Mouse (Mus musculus) liver, embryonic 16.5 days (tissue): ENCODE measurements around the gene Prtg. TPM values are rescaled to one million over a fixed set of nuclear protein-coding genes. Genes with fewer than 3 reads are reported as not detected.

ENCODE experiments used
- ATAC-seq: fragments of 200-750 bp; cut with Nextera tagmentation; 2 replicates; pipeline ENCODE4 v1.8.0; 2017; ENCODE audit warnings: low read depth, mild to moderate bottlenecking, moderate number of reproducible peaks, moderate library complexity
- H3K27ac ChIP-seq: fragments of 300-500 bp; sonication (generic); 2 replicates; pipeline ENCODE4 v1.5.1; 2014; ENCODE audit warnings: mild to moderate bottlenecking, low read length
- H3K27me3 ChIP-seq: fragments of 300-500 bp; sonication (generic); 2 replicates; pipeline ENCODE4 v1.6.1; 2014; ENCODE audit warnings: low read depth, low read length, mixed read lengths; ENCODE audit not compliant: control insufficient read depth, insufficient read depth
- H3K36me3 ChIP-seq: fragments of 300-500 bp; sonication (generic); 2 replicates; pipeline ENCODE4 v1.6.1; 2014; ENCODE audit warnings: mild to moderate bottlenecking; ENCODE audit not compliant: control insufficient read depth, insufficient read depth
- H3K4me1 ChIP-seq: fragments of 300-500 bp; sonication (generic); 2 replicates; pipeline ENCODE4 v1.6.1; 2014; ENCODE audit warnings: low read depth, low read length, mixed read lengths; ENCODE audit not compliant: control insufficient read depth
- H3K4me2 ChIP-seq: fragments of 300-500 bp; sonication (generic); 2 replicates; pipeline ENCODE4 v1.6.1; 2014; ENCODE audit warnings: low read depth, low read length, mixed read lengths
- H3K4me3 ChIP-seq: fragments of 300-500 bp; sonication (generic); 2 replicates; pipeline ENCODE4 v1.5.1; 2014; ENCODE audit warnings: low read depth, mild to moderate bottlenecking, low read length
- H3K9ac ChIP-seq: fragments of 300-500 bp; sonication (generic); 2 replicates; pipeline ENCODE4 v1.6.1; 2014; ENCODE audit warnings: low read depth, low read length
- H3K9me3 ChIP-seq: fragments of 300-500 bp; sonication (generic); replicated peaks from 2 replicates; pipeline ENCODE4 v1.6.1; 2016; ENCODE audit warnings: low read length; ENCODE audit not compliant: control insufficient read depth
- WGBS: fragments of 180-500 bp; shearing (Covaris S2); extraction: QIAGEN DNeasy Blood & Tissue Kit; methylation state at CpG from one replicate; pipeline ENCODE4 v1.1.7; 2014; ENCODE audit not compliant: insufficient replicate concordance; 5-methylcytosine and 5-hydroxymethylcytosine counted together
- polyA plus RNA-seq: library from polyadenylated mRNA; unstranded; fragments of >200 nt; fragmentation: Nextera tagmentation; extraction: Ambion mirVana; gene quantifications from 2 replicates; pipeline ENCODE4 v1.2.1, GENCODE M21; 2015

Gene Prtg
- polyA plus RNA-seq, 1 experiment from 2014 or later: 0.26 TPM

DNA sequence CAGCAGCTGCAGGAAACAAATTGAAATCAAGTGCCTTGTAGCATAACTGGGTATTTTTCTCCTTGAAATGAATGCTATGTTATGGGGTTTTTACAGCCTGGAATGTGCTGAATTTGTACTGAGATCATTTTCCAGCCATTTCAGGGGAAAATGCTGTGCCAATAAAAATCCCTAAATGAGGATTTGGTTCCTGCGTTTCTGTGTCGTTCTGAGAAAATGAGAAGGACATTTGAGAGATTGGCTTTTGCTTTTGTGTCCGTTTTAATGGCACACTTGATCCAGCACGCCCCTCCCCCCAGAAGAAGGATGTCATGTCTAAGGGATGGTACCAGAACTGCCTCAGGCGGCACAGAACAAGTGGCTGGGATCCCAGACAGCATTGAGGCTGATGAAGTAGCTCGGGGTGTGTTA is 100.0 kb downstream of the Prtg start:
- H3K4me2 ChIP-seq: no peak overlapping the region
- H3K36me3 ChIP-seq: no peaks in the 10 kb centered on the region
- no peak for ATAC-seq
- no peaks in the 10 kb centered on the region for H3K27me3 ChIP-seq
- H3K4me3 ChIP-seq: no peak overlapping the region
- peaks cover 6% of the 10 kb centered on the region for H3K4me1 ChIP-seq
- 55% methylated on average over 6 of the region's 6 CpGs for WGBS
- no peaks in the 10 kb centered on the region for H3K9me3 ChIP-seq
- H3K9ac ChIP-seq: no peak overlapping the region
- H3K27ac ChIP-seq: no peak overlapping the region

DNA sequence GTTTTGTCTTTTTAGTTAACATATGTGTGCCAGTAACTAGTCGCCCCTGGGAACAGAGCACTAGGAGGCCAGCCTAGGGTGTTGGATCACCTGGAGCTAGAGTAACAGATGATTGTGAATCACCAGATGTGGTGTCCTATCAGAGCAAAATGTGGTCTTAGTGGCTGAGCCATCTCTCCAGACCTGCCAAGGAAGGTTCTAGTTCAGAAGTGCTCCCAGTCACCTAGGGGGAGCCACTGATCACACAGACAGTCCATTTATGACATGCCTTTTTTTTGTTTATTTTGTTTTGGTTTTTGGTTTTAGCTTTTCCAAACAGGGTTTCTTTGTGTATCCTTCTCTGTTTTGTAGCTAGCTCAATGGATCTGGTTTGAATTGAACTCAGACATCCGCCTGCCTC is 104.7 kb downstream of the Prtg start:
- no peaks in the 10 kb centered on the region for H3K9me3 ChIP-seq
- no peaks in the 10 kb centered on the region for H3K4me1 ChIP-seq
- no peak for ATAC-seq
- H3K27me3 ChIP-seq: no peaks in the 10 kb centered on the region
- no peak overlapping the region for H3K4me3 ChIP-seq
- H3K4me2 ChIP-seq: no peak overlapping the region
- H3K36me3 ChIP-seq: no peaks in the 10 kb centered on the region
- H3K9ac ChIP-seq: no peak overlapping the region
- H3K27ac ChIP-seq: no peak overlapping the region
- 69% methylated on average over 2 of the region's 2 CpGs for WGBS

DNA sequence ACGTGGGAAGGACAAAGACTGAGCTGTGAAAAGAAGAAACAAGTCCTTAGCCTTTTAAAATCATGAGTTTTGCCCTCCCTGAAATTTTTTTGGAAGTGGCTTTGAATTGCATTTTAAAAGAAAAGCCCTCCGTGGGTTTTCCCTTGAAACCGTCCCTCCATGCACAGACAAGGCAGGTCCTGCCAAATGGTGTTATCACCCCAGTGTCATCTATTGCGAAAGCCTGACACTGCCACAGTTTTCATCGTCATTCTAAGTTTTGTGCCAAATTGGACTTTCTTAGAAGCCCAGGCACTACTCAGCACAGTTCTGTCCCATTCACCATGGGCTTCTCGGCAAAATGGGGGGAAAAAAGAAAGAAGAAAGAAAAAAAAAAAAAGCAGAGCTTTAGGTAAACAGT is 106.9 kb downstream of the Prtg start:
- 37% methylated on average over 6 of the region's 6 CpGs for WGBS
- no peaks in the 10 kb centered on the region for H3K27me3 ChIP-seq
- no peak overlapping the region for H3K27ac ChIP-seq
- no peaks in the 10 kb centered on the region for H3K4me1 ChIP-seq
- no peak overlapping the region for H3K9ac ChIP-seq
- H3K9me3 ChIP-seq: no peaks in the 10 kb centered on the region
- ATAC-seq: no peak
- H3K4me3 ChIP-seq: no peak overlapping the region
- H3K4me2 ChIP-seq: no peak overlapping the region
- H3K36me3 ChIP-seq: no peaks in the 10 kb centered on the region

DNA sequence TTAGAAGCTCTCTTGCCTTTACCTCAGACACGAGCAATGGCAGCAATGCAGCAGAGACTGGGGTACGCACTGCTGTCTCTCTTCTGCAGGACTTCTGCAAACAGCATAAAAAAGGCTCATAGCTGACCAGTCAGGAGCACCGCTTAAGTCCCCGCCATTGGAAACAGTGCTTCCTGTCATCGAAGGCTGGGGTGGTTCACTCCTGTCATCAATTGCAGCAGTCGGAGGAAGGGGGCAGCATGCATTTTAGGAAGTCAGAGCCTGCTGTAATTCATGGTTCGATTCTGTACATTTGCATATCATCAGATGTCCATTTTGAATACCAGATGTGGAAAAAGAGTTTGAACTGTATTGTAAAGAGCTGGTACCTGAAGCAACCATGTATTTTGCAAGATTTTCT is 109.1 kb downstream of the Prtg start:
- WGBS: 24% methylated on average over 7 of the region's 7 CpGs

DNA sequence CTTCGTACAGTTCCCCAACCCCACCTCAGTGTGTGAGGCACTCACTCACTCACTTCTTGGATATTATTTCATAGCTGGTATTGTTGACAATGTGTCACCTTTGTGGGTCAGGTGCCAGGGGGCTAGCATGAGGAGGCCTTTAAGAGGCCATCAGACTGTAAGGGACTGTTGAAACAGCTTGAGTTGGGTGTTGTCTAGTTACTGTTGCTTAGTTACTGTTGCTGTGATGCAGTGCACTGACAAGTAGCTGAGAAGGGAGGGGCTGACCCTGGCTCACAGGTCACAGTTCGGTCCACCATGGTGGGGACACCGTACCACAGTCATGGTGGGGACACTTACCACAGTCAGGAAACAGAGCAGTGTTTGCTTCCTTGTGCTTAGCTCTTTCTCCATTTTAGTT is 116.4 kb downstream of the Prtg start:
- 50% methylated on average over 3 of the region's 3 CpGs for WGBS
- no peak overlapping the region for H3K27ac ChIP-seq
- H3K4me1 ChIP-seq: no peaks in the 10 kb centered on the region
- H3K36me3 ChIP-seq: no peaks in the 10 kb centered on the region
- H3K4me2 ChIP-seq: no peak overlapping the region
- H3K9me3 ChIP-seq: no peaks in the 10 kb centered on the region
- H3K27me3 ChIP-seq: peaks cover 41% of the 10 kb centered on the region
- H3K4me3 ChIP-seq: no peak overlapping the region
- ATAC-seq: no peak
- H3K9ac ChIP-seq: no peak overlapping the region

More for the DNA sequence above, 109.1 kb downstream of the Prtg start:
- ATAC-seq: no peak
- H3K36me3 ChIP-seq: no peaks in the 10 kb centered on the region
- H3K4me2 ChIP-seq: no peak overlapping the region
- no peak overlapping the region for H3K9ac ChIP-seq
- H3K4me3 ChIP-seq: no peak overlapping the region
- no peaks in the 10 kb centered on the region for H3K4me1 ChIP-seq
- no peaks in the 10 kb centered on the region for H3K27me3 ChIP-seq
- no peaks in the 10 kb centered on the region for H3K9me3 ChIP-seq
- no peak overlapping the region for H3K27ac ChIP-seq

DNA sequence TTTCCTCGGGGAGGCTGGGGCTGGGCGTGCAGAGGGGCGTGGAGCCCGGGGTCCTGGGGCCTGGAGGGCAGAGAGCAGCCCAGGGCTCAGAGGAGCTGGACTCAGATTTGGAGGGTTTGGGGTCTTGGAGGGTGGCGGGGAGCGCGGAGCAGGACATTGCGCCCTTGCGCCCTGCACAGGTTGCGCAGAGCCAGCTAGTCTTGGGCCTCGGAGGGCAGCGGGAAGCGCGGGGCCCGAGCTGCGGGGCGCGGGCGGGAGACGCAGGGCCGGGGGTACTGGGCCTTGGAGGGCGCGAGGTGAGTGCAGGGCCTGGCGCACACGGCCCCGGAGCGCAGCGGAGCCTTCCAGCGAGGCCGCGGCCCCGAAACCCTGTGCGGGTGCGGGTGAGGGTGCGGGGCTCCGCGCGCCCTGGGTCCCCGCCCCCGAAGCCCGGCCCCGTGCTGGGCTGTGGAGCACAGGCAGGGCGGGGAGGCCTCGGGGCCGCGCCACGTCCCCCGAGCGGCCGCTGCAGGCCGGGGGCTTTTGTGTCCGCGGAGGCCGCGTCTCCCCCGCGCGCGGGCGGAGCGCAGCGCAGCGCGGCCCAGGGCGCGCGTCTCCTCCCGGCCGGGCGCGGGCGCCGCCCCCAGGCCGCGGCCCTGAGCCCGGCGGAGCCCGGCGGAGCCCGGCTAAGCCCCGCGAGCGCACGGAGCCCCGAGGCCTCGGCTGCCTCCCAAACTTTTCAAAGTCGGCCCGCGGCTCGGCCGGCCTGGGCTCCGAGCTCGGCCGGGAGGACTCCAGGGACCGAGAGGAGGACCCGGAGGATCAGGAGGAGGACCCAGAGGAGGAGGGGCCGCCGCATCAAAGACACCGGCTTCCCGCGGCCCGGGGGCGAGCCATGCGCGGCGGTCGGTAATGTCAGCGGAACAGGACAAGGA is 118.6 kb downstream of the Prtg start, which contains the start of gene Pygo1:
Gene Pygo1 (plus strand): TSS at position 625 of the 914 bp plus-strand sequence.
- H3K27me3 ChIP-seq: peaks cover 43% of the 10 kb centered on the region
- H3K4me3 ChIP-seq: peak within 1 kb of the TSS; percentile 54
- H3K4me2 ChIP-seq: peak within 1 kb of the TSS; percentile 61
- WGBS: under 1% methylated on average over 101 of the region's 108 CpGs
- H3K36me3 ChIP-seq: no peaks in the 10 kb centered on the region
- no peaks in the 10 kb centered on the region for H3K4me1 ChIP-seq
- H3K27ac ChIP-seq: no peak within 1 kb of the TSS
- no peaks in the 10 kb centered on the region for H3K9me3 ChIP-seq
- peak; percentile 47; the same call in 1 of the 2 replicates for ATAC-seq
- H3K9ac ChIP-seq: peak within 1 kb of the TSS; percentile 19

DNA sequence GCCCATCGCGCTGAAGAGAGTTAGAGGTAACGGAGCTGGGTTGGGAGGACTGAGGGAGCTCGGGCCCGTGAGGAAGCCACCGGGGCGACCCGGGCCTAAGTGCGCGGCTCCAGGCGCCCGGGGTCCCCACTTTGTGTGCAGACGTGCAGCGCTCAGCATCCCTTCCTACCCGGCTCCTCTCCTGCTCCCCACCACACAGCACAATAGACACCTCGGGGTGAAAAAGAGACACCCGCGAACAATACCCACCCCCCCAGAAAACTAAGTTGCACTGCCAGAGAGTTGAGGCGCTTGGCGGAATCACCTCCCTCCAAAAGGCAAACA is 119.2 kb downstream of the Prtg start:
- no peak for ATAC-seq
- H3K4me1 ChIP-seq: no peaks in the 10 kb centered on the region
- H3K36me3 ChIP-seq: no peaks in the 10 kb centered on the region
- H3K27me3 ChIP-seq: peaks cover 43% of the 10 kb centered on the region
- peak overlapping the region; percentile 61 for H3K4me2 ChIP-seq
- no peaks in the 10 kb centered on the region for H3K9me3 ChIP-seq
- peak overlapping the region; percentile 54 for H3K4me3 ChIP-seq
- 4% methylated on average over 20 of the region's 20 CpGs for whole genome bisulfite sequencing
- no peak overlapping the region for H3K27ac ChIP-seq
- peak overlapping the region; percentile 19 for H3K9ac ChIP-seq

DNA sequence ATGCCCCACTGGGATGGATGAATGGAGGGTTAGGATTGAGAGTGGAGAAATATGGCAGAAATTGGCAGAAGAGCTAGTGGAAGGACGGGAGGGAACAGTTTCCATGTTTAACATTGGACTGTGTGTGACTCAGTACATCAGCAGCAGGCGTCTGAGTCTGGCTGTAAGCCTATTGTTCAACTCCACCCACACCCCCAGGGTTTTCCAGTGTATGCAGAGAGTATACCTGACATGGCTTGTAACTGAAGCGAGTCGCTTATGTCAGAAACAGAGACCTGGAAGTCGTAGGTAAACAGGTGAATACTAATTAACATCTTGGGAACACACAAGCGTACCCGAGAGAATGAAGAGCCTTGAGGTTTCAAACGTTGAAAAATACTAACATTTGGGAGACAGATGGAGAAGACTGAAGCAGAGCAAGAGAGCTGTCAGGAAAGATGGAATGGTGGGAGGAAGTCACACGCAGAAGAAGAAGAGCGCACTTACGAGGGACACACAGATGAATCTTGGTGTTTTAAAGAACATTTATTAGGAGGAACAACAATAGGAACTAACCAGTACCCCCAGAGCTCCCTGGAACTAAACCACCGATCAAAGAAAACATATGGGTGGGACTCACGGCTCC is 124.6 kb downstream of the Prtg start:
- H3K36me3 ChIP-seq: no peaks in the 10 kb centered on the region
- H3K4me2 ChIP-seq: no peak overlapping the region
- no peak overlapping the region for H3K4me3 ChIP-seq
- no peaks in the 10 kb centered on the region for H3K4me1 ChIP-seq
- WGBS: 68% methylated on average over 13 of the region's 13 CpGs
- no peak overlapping the region for H3K27ac ChIP-seq
- H3K9me3 ChIP-seq: no peaks in the 10 kb centered on the region
- no peak for ATAC-seq
- H3K9ac ChIP-seq: no peak overlapping the region
- H3K27me3 ChIP-seq: peaks cover 17% of the 10 kb centered on the region

DNA sequence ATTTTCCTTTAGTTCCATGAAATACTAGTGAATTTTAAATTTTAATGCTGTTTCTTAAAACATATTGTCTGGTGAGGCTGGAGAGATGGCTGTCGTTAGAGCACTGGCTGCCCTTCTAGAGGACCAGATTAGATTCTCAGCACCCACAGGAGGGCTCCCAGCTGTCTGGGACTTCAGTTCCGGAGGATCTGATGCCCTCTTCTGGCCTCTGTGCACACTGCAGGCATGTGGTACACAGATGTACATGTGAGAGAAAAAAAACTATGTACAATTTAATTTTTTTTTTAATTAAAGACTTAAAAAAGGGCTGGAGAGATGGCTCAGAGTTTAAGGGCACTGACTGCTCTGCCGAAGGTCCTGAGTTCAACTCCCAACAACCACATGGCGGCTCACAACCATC is 128.6 kb downstream of the Prtg start:
- WGBS: 63% methylated on average over 4 of the region's 4 CpGs
- no peak overlapping the region for H3K4me3 ChIP-seq
- no peak for ATAC-seq
- no peak overlapping the region for H3K4me2 ChIP-seq
- H3K27ac ChIP-seq: no peak overlapping the region
- H3K27me3 ChIP-seq: no peaks in the 10 kb centered on the region
- no peaks in the 10 kb centered on the region for H3K4me1 ChIP-seq
- H3K36me3 ChIP-seq: no peaks in the 10 kb centered on the region
- H3K9me3 ChIP-seq: no peaks in the 10 kb centered on the region
- no peak overlapping the region for H3K9ac ChIP-seq
